Comparison of ENCODE assay signal across 18 mouse cellular contexts in the genomic region with DNA sequence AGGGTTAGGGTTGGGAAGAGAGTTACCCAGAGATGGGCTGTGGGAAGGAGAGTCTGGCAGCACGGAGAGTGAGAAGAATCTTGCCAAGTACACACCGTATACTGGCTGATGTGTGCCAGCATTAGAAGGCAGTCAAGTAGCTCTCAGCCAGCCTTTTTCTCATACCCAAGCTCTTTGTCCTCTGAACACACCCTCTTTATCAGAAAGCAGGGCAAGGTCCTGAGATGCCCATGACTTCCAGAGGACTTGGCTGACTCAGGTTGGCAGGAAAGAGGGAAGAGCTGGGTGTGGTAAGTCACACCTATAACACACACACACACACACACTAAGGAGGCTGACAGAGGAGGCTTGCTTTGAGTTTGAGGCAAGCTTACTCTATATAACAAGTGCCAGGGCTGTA.
DNase-seq lines count a peak whose midpoint lies in the region; ATAC-seq and TF ChIP-seq lines count a peak whose summit lies in the region.
"Had no signal": no experiment of that assay in that cellular context is flagged by ENCODE, and none has a peak within 500 bp of the region (broad histone marks: within the 10 kb centered on the region; RNA-seq: fewer than 3 reads in every experiment).

No protein-coding gene starts in this region.

- no peak overlapping the region for H3K4me2 ChIP-seq in heart, embryonic 11.5 days
- no peak overlapping the region for H3K4me2 ChIP-seq in intestine, embryonic 15.5 days (replicated peaks)
- H3K4me2 ChIP-seq: embryonic facial prominence, embryonic 12.5 days; forebrain, embryonic 15.5 days; heart, embryonic 13.5 days; hindbrain, embryonic 12.5 days had no signal

- H3K9ac ChIP-seq in heart, embryonic 11.5 days (ENCODE audit: low read depth, low read length), result no peak overlapping the region
- no peak overlapping the region for H3K9ac ChIP-seq in intestine, embryonic 15.5 days
- H3K9ac ChIP-seq: embryonic facial prominence, embryonic 12.5 days; forebrain, embryonic 15.5 days; heart, embryonic 13.5 days; hindbrain, embryonic 12.5 days had no signal

- H3K36me3 ChIP-seq in heart, embryonic 11.5 days (ENCODE audit: control insufficient read depth, insufficient read depth, low read length), result no peaks in the 10 kb centered on the region
- H3K36me3 ChIP-seq in intestine, embryonic 15.5 days, result no peaks in the 10 kb centered on the region
- H3K36me3 ChIP-seq in small intestine, adult 2 months (ENCODE audit: control insufficient read depth, insufficient read depth, low read length), result no peaks in the 10 kb centered on the region

- H3K27ac ChIP-seq in heart, embryonic 11.5 days (ENCODE audit: low read depth, low read length), result no peak overlapping the region
- H3K27ac ChIP-seq in intestine, embryonic 15.5 days, result 0 out of 2 replicates have a peak overlapping the region, but pooled peaks have one; percentile 38
- H3K27ac ChIP-seq in small intestine, adult 2 months (ENCODE audit: insufficient read depth, low read depth, low read length), result peak overlapping the region; percentile 95
- H3K27ac ChIP-seq: embryonic facial prominence, embryonic 12.5 days; forebrain, embryonic 15.5 days; heart, embryonic 13.5 days; hindbrain, embryonic 12.5 days had no signal

- 0 out of 2 replicates have a peak, but pooled peaks have one; percentile 22 for ATAC-seq in heart, embryonic 11.5 days (replicated peaks; ENCODE audit: insufficient number of reproducible peaks, low FRiP score, low TSS enrichment)
- peak; percentile 94 for ATAC-seq in intestine, embryonic 15.5 days
- ATAC-seq: forebrain, embryonic 15.5 days had no signal

- H3K4me3 ChIP-seq in heart, embryonic 11.5 days (ENCODE audit: low read depth, low read length), result no peak overlapping the region
- no peak overlapping the region for H3K4me3 ChIP-seq in intestine, embryonic 15.5 days (replicated peaks)
- no peak overlapping the region for H3K4me3 ChIP-seq in small intestine, adult 2 months (ENCODE audit: low read depth, low read length)
- H3K4me3 ChIP-seq: embryonic facial prominence, embryonic 12.5 days; forebrain, embryonic 15.5 days; heart, embryonic 13.5 days; hindbrain, embryonic 12.5 days had no signal

- TF ChIP-seq CTCF in small intestine, adult 2 months (IDR thresholded peaks at IDR 0.05; ENCODE audit: extremely low read depth, insufficient read length, insufficient replicate concordance, low read depth, low read length), result no peak

- H3K27me3 ChIP-seq in heart, embryonic 11.5 days (ENCODE audit: control insufficient read depth, insufficient read depth, low read length), result no peaks in the 10 kb centered on the region
- H3K27me3 ChIP-seq in intestine, embryonic 15.5 days (replicated peaks), result no peaks in the 10 kb centered on the region
- H3K27me3 ChIP-seq in small intestine, adult 2 months (ENCODE audit: control insufficient read depth, insufficient read depth, low read length), result no peaks in the 10 kb centered on the region
- H3K27me3 ChIP-seq: embryonic facial prominence, embryonic 12.5 days; forebrain, embryonic 15.5 days; heart, embryonic 13.5 days; hindbrain, embryonic 12.5 days had no signal

- TF ChIP-seq POLR2A in small intestine, adult 2 months (IDR thresholded peaks at IDR 0.05; ENCODE audit: low read depth, low read length), result no peak

- peaks cover 13% of the 10 kb centered on the region; the same call in 1 of the 2 replicates for H3K4me1 ChIP-seq in heart, embryonic 11.5 days (ENCODE audit: control insufficient read depth, insufficient read depth, low read length)
- H3K4me1 ChIP-seq in intestine, embryonic 15.5 days (replicated peaks), result no peaks in the 10 kb centered on the region
- H3K4me1 ChIP-seq in small intestine, adult 2 months (ENCODE audit: control insufficient read depth, insufficient read depth, insufficient read length, low read length), result peaks cover 9% of the 10 kb centered on the region; the same call in 1 of the 2 replicates
- H3K4me1 ChIP-seq: embryonic facial prominence, embryonic 12.5 days; forebrain, embryonic 15.5 days; hindbrain, embryonic 12.5 days had no signal

- 78% methylated on average over 2 of the region's 2 CpGs for WGBS in heart, embryonic 11.5 days (ENCODE audit: insufficient replicate concordance)
- 75% methylated on average over 2 of the region's 2 CpGs for WGBS in intestine, embryonic 15.5 days
- 31% methylated on average over 2 of the region's 2 CpGs for WGBS in large intestine, adult 2 months
- WGBS in small intestine, adult 2 months, result 28% methylated on average over 2 of the region's 2 CpGs

- no peaks in the 10 kb centered on the region for H3K9me3 ChIP-seq in heart, embryonic 11.5 days (replicated peaks; ENCODE audit: control insufficient read depth, low read length)
- no peaks in the 10 kb centered on the region for H3K9me3 ChIP-seq in intestine, embryonic 15.5 days
- H3K9me3 ChIP-seq: embryonic facial prominence, embryonic 12.5 days; forebrain, embryonic 15.5 days; heart, embryonic 13.5 days; hindbrain, embryonic 12.5 days had no signal

- DNase-seq in heart, postnatal 4 days, result no peak
- DNase-seq in large intestine, adult 2 months (ENCODE audit: low read depth, low spot score), result peak; percentile 67
- DNase-seq in kidney, postnatal 4 days, result no peak
- no peak for DNase-seq in urinary bladder, postnatal 25 days (ENCODE audit: low spot score)
- DNase-seq in embryo, embryonic 10 days (ENCODE audit: low spot score), result no peak
- DNase-seq: adrenal gland, postnatal 10 days; cerebellum, adult 11 months; cerebellum, adult 8-10 months; cerebellum, postnatal 14 days; gastrocnemius, postnatal 14 days; heart, postnatal 36 days had no signal
